Mouse (Mus musculus) liver, adult 10 weeks (tissue): ENCODE results near the gene Ranbp10. TPM values are rescaled to one million over a fixed set of nuclear protein-coding genes. Genes with fewer than 3 reads are reported as not detected.

Experiments used
- polyA plus RNA-seq: library from polyadenylated mRNA; stranded (reverse); fragments of 350-450 nt; fragmentation: Illumina TruSeq; extraction: RNeasy Lipid Tissue Mini Kit (QIAGEN cat#74804); gene quantifications from one replicate; pipeline ENCODE4 v1.2.3, GENCODE M21; 2014; ENCODE audit warnings: low read depth, low replicate concordance

Ranbp10 gene
- 14.9 TPM for polyA plus RNA-seq

DNA sequence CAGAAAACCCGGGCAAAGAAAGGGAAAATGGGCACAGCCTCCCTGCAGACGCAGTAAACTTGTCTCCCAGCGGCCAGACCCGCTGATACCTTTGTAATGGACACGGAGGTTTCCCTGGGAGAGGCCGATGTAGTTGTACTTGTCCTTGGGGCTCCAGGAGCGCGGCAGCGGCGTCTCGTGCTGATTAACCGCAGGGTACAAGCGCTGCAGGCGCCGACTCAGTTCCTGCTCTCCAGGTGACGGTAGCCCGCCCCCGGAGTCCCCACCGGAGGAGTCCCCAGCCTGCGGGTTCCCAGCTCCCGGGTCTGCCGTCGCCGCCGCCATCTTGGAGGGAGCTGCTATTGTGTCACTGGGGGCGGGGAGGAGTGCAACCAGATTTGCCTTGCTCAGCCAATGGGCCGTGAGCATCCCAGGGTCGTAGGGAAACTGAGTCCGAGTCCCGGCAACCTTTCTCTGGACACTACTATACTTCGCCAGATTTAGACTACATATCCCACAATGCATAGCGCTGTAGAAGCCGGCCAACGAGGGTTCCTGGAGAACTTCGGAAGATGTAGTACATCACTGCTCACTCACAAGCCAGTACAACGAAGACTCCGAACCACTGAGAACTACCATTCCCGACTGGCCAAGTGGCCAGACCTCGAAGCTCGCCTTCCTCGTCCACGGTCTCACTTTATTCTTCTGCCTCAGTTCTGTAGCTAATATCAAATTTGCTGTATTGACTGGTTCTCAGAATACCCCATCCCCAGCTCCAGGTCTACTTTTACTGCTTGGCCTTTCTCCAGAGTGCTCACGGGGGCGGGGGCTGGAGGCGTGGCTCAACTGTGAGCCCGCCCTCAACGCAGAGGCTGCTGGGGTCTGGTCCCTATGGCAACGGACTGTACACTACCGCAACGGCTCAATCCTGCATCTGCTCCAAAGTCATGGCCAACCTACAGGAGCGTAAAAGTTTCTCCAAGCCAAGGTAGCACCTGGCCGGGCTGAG, at the start of gene Ranbp10, which contains the start of gene Tsnaxip1:
TSS of gene Ranbp10 (minus strand) at position 490 of the 988 bp plus-strand sequence.
TSS of gene Tsnaxip1 (plus strand) at position 871 of the 988 bp plus-strand sequence.

DNA sequence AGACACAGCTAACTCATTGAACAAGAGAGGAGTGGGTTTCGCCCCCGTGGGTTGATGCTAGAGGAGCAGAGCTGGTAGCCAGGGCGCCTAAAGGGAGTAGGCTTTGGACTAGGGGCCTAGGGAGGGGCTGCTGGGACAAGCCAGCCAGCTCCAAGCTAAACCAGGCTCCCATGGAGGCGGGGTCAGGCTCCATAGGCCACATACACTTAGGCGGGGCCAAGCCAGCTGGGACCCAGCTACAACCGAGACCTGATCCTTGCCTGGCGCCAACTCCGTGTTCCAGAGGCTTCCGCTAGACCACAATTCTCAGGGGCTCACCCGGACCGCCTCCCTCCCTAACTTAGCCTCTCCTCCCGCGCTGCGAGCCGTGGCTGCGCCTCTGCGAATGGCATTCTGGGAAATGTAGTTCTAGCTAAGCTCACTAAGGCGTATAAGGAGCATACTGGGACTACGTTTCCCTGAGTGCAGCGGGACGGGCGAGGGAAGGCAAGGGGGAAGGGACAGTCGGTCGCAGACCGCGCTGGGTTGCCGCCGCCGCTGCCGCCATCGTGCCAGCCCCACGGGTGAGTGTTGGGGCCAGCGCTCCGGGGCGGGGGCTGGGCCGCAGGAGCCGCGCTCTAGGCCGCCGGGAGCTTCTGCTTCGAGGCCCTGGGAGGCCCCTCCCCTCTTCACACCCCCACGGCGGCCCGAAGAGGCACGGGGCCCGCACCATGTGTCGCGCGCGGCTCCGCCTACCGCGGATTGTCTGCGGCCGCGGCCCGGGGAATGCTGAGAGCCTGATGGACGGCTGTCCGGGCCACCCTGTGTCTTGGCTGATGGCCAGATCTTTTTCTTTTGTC, 33.2 kb upstream of the Ranbp10 start, which contains the start of gene Nutf2:
TSS of gene Nutf2 (plus strand) at position 438 of the 839 bp plus-strand sequence.

DNA sequence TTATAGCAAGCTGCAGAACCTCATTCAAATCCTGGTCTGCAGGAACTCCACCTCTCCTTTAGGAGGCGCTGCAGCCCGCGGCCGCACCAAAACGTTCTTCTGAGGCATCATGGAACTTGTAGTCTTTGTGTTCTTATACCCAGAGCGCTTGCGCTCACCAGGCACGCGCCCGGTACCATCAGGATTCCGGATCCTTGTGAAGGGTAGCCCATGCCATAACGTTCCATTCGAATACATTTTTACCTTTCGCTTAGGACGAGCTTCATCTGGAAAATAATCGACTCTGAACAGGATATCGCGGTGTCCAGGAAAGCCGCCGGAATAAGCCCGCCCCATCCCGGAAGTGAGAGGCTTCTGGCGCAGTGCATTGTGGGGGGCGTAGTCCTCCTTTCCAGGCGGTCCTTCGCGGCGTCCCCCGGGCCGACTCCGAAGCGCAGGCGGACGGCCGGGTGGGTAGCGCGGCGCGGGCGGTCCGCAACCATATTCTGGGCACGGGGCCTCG, 27.6 kb upstream of the Ranbp10 start, which contains the start of gene Thap11:
TSS of gene Thap11 (plus strand) at position 418 of the 502 bp plus-strand sequence.

DNA sequence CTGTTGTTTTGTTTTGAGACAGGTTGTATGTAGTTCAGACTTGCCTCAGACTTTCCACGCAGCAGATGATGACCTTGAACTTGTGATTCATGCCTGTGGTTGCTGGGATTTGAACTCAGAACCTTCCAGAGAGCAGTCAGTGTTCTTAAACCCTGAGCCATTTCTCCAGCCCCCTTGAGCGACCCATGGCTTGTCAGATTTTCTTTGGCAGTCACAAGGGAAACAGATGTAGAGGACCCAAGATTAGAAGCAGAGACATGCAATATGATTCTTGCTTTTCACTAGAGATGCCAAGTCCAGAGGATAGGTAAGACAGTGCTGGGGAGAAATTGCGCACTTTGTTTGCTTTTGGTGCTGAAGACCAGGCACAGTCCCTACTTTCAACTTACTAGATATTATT, 26.0 kb upstream of the Ranbp10 start, which contains the start of gene Cenpt:
TSS of gene Cenpt (minus strand) at position 101 of the 400 bp plus-strand sequence.

DNA sequence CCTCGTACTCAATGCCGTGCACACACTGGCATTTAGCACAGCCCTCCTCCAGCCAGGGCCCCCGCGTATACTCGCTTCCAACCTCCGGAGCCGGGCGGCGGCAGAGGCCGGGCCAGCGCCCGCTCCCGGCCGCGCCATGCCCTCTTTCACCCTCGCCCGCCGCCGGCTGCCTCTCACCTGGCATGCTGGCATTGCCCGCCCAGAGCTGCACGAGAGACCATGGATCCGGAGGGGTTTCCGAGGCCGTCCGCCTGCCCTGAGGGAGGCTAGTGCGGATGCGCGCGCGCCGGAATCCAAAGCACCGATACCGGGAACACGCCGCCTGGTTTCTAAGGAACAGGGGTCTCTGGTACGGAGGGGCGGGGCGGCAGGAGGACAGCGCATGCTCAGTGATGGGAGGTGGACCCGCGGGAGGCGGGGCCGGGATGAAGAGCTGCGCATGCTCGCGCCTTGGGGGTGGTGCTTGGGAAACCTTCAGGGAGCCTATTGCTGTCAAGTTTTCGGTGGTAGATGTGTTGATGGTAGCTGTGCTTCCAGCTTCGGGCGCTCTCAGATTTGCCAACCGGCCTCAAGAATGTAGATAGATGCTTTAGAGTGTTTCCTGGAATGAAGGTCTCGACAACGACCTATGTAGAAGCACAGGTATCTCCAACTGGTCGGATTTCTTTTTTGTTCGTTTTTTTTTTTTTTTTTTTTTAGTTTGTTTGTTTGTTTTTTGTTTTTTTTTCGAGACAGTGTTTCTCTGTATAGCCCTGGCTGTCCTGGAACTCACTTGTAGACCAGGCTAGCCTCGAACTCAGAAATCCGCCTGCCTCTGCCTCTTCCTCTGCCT, 68.7 kb downstream of the Ranbp10 start, which contains the start of gene Gfod2:
TSS of gene Gfod2 (minus strand) at position 388 of the 832 bp plus-strand sequence.

Other genes starting within 250 kb of the Ranbp10 start
- 0.77 TPM for gene Ripor1, start 222.1 kb downstream of the Ranbp10 start, polyA plus RNA-seq
- gene Ctcf, start 190.8 kb downstream of the Ranbp10 start, polyA plus RNA-seq = 30.2 TPM
- gene Agrp, start 190.0 kb downstream of the Ranbp10 start, polyA plus RNA-seq = not detected
- gene Carmil2, start 141.1 kb downstream of the Ranbp10 start, polyA plus RNA-seq = not detected
- 1.8 TPM for gene Acd, start 126.2 kb downstream of the Ranbp10 start, polyA plus RNA-seq
- gene Pard6a, start 126.2 kb downstream of the Ranbp10 start, polyA plus RNA-seq = not detected
- not detected for gene 4933405L10Rik, start 119.7 kb downstream of the Ranbp10 start, polyA plus RNA-seq
- gene Enkd1, start 119.1 kb downstream of the Ranbp10 start, polyA plus RNA-seq = not detected
- 0.69 TPM for gene Gfod2, start 68.7 kb downstream of the Ranbp10 start, polyA plus RNA-seq
- gene Tsnaxip1, start 381 bp upstream of the Ranbp10 start, polyA plus RNA-seq = not detected
- gene Cenpt, start 25.9 kb upstream of the Ranbp10 start, polyA plus RNA-seq = 0.37 TPM
- 6.8 TPM for gene Thap11, start 27.8 kb upstream of the Ranbp10 start, polyA plus RNA-seq
- gene Nutf2, start 33.2 kb upstream of the Ranbp10 start, polyA plus RNA-seq = 30.8 TPM
- gene Edc4, start 53.5 kb upstream of the Ranbp10 start, polyA plus RNA-seq = 2.3 TPM
- not detected for gene Nrn1l, start 66.2 kb upstream of the Ranbp10 start, polyA plus RNA-seq
- gene Pskh1, start 73.1 kb upstream of the Ranbp10 start, polyA plus RNA-seq = 5.1 TPM
- gene Ctrl, start 106.5 kb upstream of the Ranbp10 start, polyA plus RNA-seq = not detected
- 2.1 TPM for gene Psmb10, start 111.1 kb upstream of the Ranbp10 start, polyA plus RNA-seq
- gene Lcat, start 116.0 kb upstream of the Ranbp10 start, polyA plus RNA-seq = 108 TPM
- gene Slc12a4, start 138.7 kb upstream of the Ranbp10 start, polyA plus RNA-seq = 0.37 TPM
- gene Dpep3, start 152.1 kb upstream of the Ranbp10 start, polyA plus RNA-seq = not detected
- gene Dus2, start 164.0 kb upstream of the Ranbp10 start, polyA plus RNA-seq = 3.8 TPM
- not detected for gene Dpep2nb, start 178.6 kb upstream of the Ranbp10 start, polyA plus RNA-seq
- 3.8 TPM for gene Ddx28, start 184.5 kb upstream of the Ranbp10 start, polyA plus RNA-seq
- gene Nfatc3, start 231.5 kb upstream of the Ranbp10 start, polyA plus RNA-seq = 23.1 TPM